Mouse (Mus musculus) lung, postnatal 36 days (tissue): ENCODE measurements around the gene Apobr.

Experiments used
- DNase-seq: peaks from one replicate; pipeline ENCODE4 v3.0.0; 2022; ENCODE audit warnings: mixed read lengths

Gene Apobr

GRCm38 (mm10) chr7:126584506-126584977 lies at the start of gene Apobr:
Apobr (plus strand) TSS chr7:126584942.
- peak; percentile 67 for DNase-seq

- no peak for DNase-seq
These were observed 49.0 kb upstream of the Apobr start for GRCm38 (mm10) chr7:126535766-126536165.

- DNase-seq, result no peak
These were observed 48.3 kb upstream of the Apobr start for GRCm38 (mm10) chr7:126536466-126536865.

GRCm38 (mm10) chr7:126537820-126538585 lies 46.7 kb upstream of the Apobr start:
- DNase-seq, result peak; percentile 52

- no peak for DNase-seq
These were observed 43.1 kb upstream of the Apobr start for GRCm38 (mm10) chr7:126541661-126542060.

- no peak for DNase-seq
These were observed 39.1 kb upstream of the Apobr start for GRCm38 (mm10) chr7:126545631-126546030.

- DNase-seq, result no peak
These were observed 29.9 kb upstream of the Apobr start for GRCm38 (mm10) chr7:126554796-126555195.

- no peak for DNase-seq
These were observed 28.1 kb upstream of the Apobr start for GRCm38 (mm10) chr7:126556635-126557034.

GRCm38 (mm10) chr7:126565693-126566092 lies 19.0 kb upstream of the Apobr start:
- no peak for DNase-seq

- peak; percentile 96 for DNase-seq
These were observed 18.5 kb upstream of the Apobr start, which contains the start of gene Eif3c for GRCm38 (mm10) chr7:126566094-126566765. Eif3c (minus strand) TSS chr7:126566411.

GRCm38 (mm10) chr7:126576946-126577345 lies 7.8 kb upstream of the Apobr start:
- DNase-seq, result peak; percentile 85

GRCm38 (mm10) chr7:126579172-126579571 lies 5.6 kb upstream of the Apobr start:
- peak; percentile 70 for DNase-seq

GRCm38 (mm10) chr7:126581661-126582060 lies 3.1 kb upstream of the Apobr start:
- no peak for DNase-seq

- DNase-seq, result peak; percentile 46
These were observed 2.0 kb upstream of the Apobr start for GRCm38 (mm10) chr7:126582759-126583158.

GRCm38 (mm10) chr7:126583251-126583709 lies 1.5 kb upstream of the Apobr start:
- peak; percentile 95 for DNase-seq

- no peak for DNase-seq
These were observed 981 bp upstream of the Apobr start for GRCm38 (mm10) chr7:126583761-126584160.

GRCm38 (mm10) chr7:126585717-126586116 lies 975 bp downstream of the Apobr start, which contains the start of gene Cln3:
Cln3 (minus strand) TSS chr7:126585817.
- DNase-seq, result no peak

GRCm38 (mm10) chr7:126586839-126587238 lies 2.1 kb downstream of the Apobr start:
- DNase-seq, result peak; percentile 83

- peak; percentile 74 for DNase-seq
These were observed 3.0 kb downstream of the Apobr start for GRCm38 (mm10) chr7:126587779-126588178.

GRCm38 (mm10) chr7:126594862-126595561 lies 10.3 kb downstream of the Apobr start, which contains the start of gene Il27:
Il27 (minus strand) TSS chr7:126594941.
- no peak for DNase-seq

- DNase-seq, result no peak
These were observed 11.1 kb downstream of the Apobr start for GRCm38 (mm10) chr7:126595890-126596289.

GRCm38 (mm10) chr7:126596414-126596813 lies 11.7 kb downstream of the Apobr start:
- DNase-seq, result no peak

GRCm38 (mm10) chr7:126598919-126599318 lies 14.2 kb downstream of the Apobr start:
- no peak for DNase-seq
